Mouse (Mus musculus) embryonic facial prominence, embryonic 13.5 days (tissue): Measurements from ENCODE around the gene Iqce. TPM values are rescaled to one million over a fixed set of nuclear protein-coding genes. Genes with fewer than 3 reads are reported as not detected.

Source experiments
- ATAC-seq: fragments of 200-750 bp; cut with Nextera tagmentation; 2 replicates; pipeline ENCODE4 v1.8.0; 2017; ENCODE audit warnings: low read depth; ENCODE audit not compliant: insufficient number of reproducible peaks, insufficient read depth, low FRiP score, low TSS enrichment
- H3K27ac ChIP-seq: fragments of 300-500 bp; sonication (generic); 2 replicates; pipeline ENCODE4 v1.5.1; 2015; ENCODE audit warnings: moderate library complexity, mild to moderate bottlenecking, inconsistent platforms
- H3K27me3 ChIP-seq: fragments of 300-500 bp; sonication (generic); 2 replicates; pipeline ENCODE4 v1.6.1; 2015; ENCODE audit warnings: mild to moderate bottlenecking, inconsistent platforms
- H3K36me3 ChIP-seq: fragments of 300-500 bp; sonication (generic); 2 replicates; pipeline ENCODE4 v1.6.1; 2015; ENCODE audit warnings: mild to moderate bottlenecking, inconsistent platforms
- H3K4me1 ChIP-seq: fragments of 300-500 bp; sonication (generic); 2 replicates; pipeline ENCODE4 v1.6.1; 2015; ENCODE audit warnings: inconsistent platforms
- H3K4me2 ChIP-seq: fragments of 300-500 bp; sonication (generic); 2 replicates; pipeline ENCODE4 v1.6.1; 2015; ENCODE audit warnings: moderate library complexity, mild to moderate bottlenecking, inconsistent platforms
- H3K4me3 ChIP-seq: fragments of 300-500 bp; sonication (generic); 2 replicates; pipeline ENCODE4 v1.5.1; 2015; ENCODE audit warnings: mild to moderate bottlenecking, inconsistent platforms
- H3K9ac ChIP-seq: fragments of 300-500 bp; sonication (generic); 2 replicates; pipeline ENCODE4 v1.6.1; 2015; ENCODE audit warnings: mild to moderate bottlenecking, inconsistent platforms
- H3K9me3 ChIP-seq: fragments of 300-500 bp; sonication (generic); 2 replicates; pipeline ENCODE4 v1.6.1; 2016; ENCODE audit warnings: inconsistent platforms
- WGBS: fragments of 180-500 bp; shearing (Covaris S2); methylation state at CpG from one replicate; pipeline ENCODE4 v1.1.7; 2015; ENCODE audit warnings: mixed read lengths; 5-methylcytosine and 5-hydroxymethylcytosine counted together
- polyA plus RNA-seq: library from polyadenylated mRNA; unstranded; fragments of >200 nt; fragmentation: Nextera tagmentation; extraction: Ambion mirVana; gene quantifications from 2 replicates; pipeline ENCODE4 v1.2.1, GENCODE M21; 2015

Gene Iqce
- polyA plus RNA-seq, 1 experiment from 2014 or later = 25.3 TPM

DNA sequence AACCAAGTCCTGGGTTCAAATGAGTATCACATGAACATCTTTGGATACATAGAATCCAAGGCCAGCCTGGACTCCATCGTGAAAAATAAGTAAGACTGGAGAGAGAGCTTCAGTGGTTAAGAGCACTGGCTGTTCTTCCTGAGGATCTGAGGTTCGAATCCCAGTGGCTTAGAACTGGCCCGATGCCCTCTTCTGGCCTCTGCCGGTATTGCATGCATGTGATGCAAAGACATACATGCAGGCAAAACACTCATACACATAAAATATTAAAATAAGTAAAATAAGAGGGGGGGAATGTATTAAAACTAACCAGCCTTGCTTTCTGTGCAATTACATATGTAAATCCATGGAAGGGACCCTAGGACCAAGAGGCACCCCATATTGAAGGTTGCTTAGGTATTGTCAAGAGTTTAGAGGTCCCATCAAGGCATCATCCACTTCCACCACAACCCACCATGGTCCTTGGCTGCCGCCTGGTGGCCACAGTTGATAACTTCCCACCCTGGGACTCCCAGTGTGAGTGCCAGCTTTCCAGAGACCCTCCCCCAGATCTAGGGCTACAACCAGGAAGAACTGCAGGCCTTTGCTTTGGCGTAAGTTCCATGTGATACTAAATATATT lies 82.9 kb downstream of the Iqce start:
- no peak overlapping the region for H3K4me2 ChIP-seq
- H3K9ac ChIP-seq = no peak overlapping the region
- WGBS = 25% methylated on average over 6 of the region's 6 CpGs
- H3K36me3 ChIP-seq = peaks cover 44% of the 10 kb centered on the region
- H3K9me3 ChIP-seq = no peaks in the 10 kb centered on the region
- no peak overlapping the region for H3K4me3 ChIP-seq
- H3K27me3 ChIP-seq = no peaks in the 10 kb centered on the region
- no peak overlapping the region for H3K27ac ChIP-seq
- H3K4me1 ChIP-seq = peaks cover 26% of the 10 kb centered on the region
- no peak for ATAC-seq

DNA sequence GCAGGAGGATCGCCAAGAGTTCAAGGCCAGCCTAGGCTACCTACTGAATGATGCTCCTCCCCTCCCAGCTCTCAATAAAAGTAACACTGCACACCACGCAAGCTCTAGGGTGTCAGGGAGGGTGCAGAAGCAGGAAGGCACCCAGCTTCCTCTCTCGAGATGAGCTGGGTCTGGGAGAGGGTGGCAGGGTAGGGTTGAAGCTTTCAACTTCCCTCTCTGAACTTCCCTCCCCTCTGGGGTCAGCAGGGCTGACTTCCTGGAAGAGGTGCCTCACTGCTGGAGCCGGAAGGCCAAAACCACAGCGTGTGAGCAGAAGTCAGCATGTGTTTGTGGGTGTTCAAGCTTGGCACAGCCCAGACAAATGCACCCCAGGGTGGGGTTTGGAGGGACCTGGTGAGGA lies 84.5 kb downstream of the Iqce start:
- no peak for ATAC-seq
- peaks cover 26% of the 10 kb centered on the region for H3K4me1 ChIP-seq
- no peak overlapping the region for H3K27ac ChIP-seq
- 64% methylated on average over 5 of the region's 5 CpGs for WGBS
- no peak overlapping the region for H3K9ac ChIP-seq
- no peaks in the 10 kb centered on the region for H3K9me3 ChIP-seq
- peaks cover 7% of the 10 kb centered on the region for H3K27me3 ChIP-seq
- H3K4me2 ChIP-seq = no peak overlapping the region
- no peak overlapping the region for H3K4me3 ChIP-seq
- H3K36me3 ChIP-seq = peaks cover 44% of the 10 kb centered on the region

DNA sequence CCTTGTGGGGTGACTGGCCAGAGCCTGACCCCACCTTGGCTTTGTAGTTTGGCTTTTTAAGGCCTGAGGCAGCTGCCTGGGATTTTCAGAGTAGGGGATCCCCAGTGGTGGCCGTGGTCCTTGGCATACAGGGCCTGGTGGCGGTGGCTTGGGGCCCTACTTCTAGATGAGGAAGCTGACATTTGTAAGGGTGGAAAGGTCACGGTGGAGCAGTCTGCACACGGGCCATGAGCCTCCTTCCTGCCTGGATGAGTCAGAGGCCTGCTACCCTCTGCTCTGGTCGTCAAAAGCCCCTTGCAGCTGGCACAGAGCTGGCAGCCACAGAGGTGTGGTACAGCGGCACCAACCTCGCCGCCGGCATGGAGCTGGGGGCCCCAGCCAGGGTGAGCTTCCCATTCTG lies 85.5 kb downstream of the Iqce start:
- Histone ChIP-seq H3K36me3 (peaks cover 38% of the 10 kb centered on the region), H3K4me2 (no peak overlapping the region), H3K4me1 (peaks cover 31% of the 10 kb centered on the region), H3K27me3 (peaks cover 17% of the 10 kb centered on the region), H3K9ac (peak overlapping the region; percentile 16; the same call in 1 of the 2 replicates), H3K9me3 (no peaks in the 10 kb centered on the region), H3K27ac (peak overlapping the region; percentile 16; the same call in 1 of the 2 replicates), H3K4me3 (no peak overlapping the region)
- WGBS = 65% methylated on average over 9 of the region's 9 CpGs
- ATAC-seq = no peak

DNA sequence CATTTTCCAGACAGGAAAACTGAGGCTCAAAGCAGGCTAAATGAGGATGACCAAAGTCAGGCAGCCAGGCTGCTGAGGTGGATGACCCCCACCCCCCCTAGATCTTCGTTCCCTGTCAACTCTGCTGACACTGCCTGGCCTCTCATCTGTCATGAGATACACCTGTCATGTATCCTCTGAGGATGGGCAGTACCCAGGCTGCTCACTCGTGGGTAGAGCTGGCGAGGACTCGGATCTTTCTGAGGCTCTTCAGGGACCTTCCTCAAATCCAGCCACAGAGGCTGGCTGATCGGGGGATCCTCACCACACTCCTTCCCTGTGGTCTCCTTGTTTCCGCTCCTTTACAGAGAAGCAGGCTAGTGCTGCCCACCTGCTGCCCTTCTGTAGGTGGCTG lies 86.1 kb downstream of the Iqce start:
- Histone ChIP-seq H3K4me1 (peaks cover 31% of the 10 kb centered on the region), H3K27ac (no peak overlapping the region), H3K36me3 (peaks cover 32% of the 10 kb centered on the region)

DNA sequence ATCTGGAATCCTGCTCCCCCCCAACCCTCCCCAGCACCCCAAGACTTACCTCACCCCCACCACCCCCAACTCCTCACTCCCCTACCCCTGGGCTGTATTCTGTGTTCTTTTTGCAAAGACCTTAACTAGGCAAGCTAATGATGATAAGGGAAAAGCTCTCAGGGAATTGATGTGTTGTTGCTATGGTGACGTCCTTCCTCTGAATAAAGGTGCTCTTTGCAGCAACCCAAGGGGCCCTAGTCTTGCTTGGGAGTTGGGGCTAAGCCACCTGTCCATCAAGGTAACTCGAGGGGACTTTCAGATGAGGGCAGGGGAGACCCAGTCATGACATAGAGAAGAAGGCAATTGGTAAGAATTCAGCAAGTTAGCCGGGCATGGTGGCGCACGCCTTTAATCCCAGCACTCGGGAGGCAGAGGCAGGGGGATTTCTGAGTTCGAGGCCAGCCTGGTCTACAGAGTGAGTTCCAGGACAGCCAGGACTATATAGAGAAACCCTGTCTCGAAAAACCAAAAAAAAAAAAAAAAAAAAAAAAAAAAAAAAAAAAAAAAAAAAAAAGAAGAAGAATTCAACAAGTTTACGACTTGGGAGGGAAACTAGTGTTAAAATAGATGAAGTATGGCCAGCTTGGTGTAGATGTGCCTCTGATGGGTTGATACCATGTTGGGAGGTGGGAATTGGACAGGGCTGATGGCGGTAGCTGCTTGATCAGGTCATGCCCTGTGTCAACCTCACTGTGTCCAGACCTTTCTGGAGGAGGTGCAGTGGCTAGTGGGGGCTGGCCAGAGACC lies 86.7 kb downstream of the Iqce start:
- H3K9me3 ChIP-seq = no peaks in the 10 kb centered on the region
- no peak overlapping the region for H3K9ac ChIP-seq
- H3K4me1 ChIP-seq = peaks cover 32% of the 10 kb centered on the region
- H3K27me3 ChIP-seq = peaks cover 27% of the 10 kb centered on the region
- H3K27ac ChIP-seq = no peak overlapping the region
- peaks cover 31% of the 10 kb centered on the region for H3K36me3 ChIP-seq
- no peak overlapping the region for H3K4me3 ChIP-seq
- no peak overlapping the region for H3K4me2 ChIP-seq
- no peak for ATAC-seq
- 79% methylated on average over 10 of the region's 10 CpGs for whole genome bisulfite sequencing

More for the DNA sequence above, 86.1 kb downstream of the Iqce start:
- Histone ChIP-seq H3K9me3 (no peaks in the 10 kb centered on the region), H3K4me3 (no peak overlapping the region), H3K4me2 (no peak overlapping the region), H3K9ac (peak overlapping the region; percentile 16; the same call in 1 of the 2 replicates), H3K27me3 (peaks cover 23% of the 10 kb centered on the region)
- 78% methylated on average over 6 of the region's 6 CpGs for WGBS
- ATAC-seq = no peak

DNA sequence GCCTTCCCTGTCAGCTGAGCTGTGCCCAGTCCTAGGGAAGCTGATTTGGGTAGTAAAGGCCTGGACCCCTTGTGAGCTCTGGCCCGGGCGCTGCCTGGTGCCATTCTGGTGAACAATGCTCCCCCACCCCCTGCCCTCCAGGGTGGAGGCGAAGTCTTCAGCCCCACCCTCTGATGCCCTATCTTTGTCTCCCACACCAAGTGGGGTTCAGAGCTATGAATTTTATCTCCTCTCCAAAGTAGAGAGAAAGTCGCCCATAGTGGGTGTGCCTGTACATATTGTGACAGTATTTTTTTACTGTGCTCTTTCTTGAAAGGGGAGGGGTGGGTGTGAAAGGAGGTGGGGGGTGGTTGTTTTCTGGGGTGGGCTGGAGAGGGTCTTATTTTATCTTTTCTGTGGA lies 87.3 kb downstream of the Iqce start:
- no peak overlapping the region for H3K4me2 ChIP-seq
- peaks cover 28% of the 10 kb centered on the region for H3K27me3 ChIP-seq
- WGBS = 84% methylated on average over 4 of the region's 4 CpGs
- ATAC-seq = no peak
- H3K9ac ChIP-seq = no peak overlapping the region
- no peaks in the 10 kb centered on the region for H3K9me3 ChIP-seq
- H3K4me1 ChIP-seq = peaks cover 35% of the 10 kb centered on the region
- no peak overlapping the region for H3K27ac ChIP-seq
- peaks cover 31% of the 10 kb centered on the region for H3K36me3 ChIP-seq
- H3K4me3 ChIP-seq = no peak overlapping the region

DNA sequence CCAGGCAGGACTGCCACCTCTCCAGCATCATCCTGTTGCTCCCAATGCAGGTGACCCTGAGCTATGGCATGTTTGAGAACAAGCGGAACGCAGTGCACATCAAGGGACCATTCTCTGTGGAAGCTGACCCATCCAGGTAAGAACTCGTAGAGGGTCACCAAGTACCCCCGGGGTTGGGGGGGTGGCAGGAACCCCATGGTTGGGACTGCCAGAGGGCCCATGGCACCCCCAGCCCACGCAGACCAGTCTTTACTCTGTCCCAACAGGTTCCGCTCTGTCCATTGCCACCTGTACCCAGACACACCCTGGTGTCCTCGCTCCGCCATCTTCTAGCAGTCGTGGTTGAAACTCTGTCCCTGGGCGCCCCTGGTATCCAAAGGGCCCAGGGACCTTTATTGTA lies 88.0 kb downstream of the Iqce start:
- no peaks in the 10 kb centered on the region for H3K9me3 ChIP-seq

DNA sequence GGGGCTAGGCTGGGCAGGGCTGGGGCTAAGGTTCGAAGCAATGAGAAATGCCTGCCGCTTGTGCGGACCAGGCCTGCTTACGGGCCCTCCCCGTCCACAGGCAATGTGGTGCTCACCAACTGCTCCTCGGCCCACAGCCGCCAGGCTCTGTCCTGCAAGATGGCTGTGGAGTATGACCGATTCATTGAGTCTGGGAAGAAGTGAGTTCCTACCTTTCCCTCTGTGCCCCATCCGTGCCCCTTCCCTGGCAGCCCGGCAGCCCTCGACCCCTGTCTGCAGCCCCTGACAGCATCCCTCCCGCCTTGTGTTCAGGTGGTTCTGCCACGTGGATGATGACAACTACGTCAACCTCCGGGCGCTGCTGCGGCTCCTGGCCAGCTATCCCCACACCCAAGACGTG lies 90.0 kb downstream of the Iqce start:
- H3K27ac ChIP-seq = no peak overlapping the region
- H3K4me3 ChIP-seq = 0 out of 2 replicates have a peak overlapping the region, but pooled peaks have one; percentile 60
- H3K4me2 ChIP-seq = peak overlapping the region; percentile 83
- WGBS = 53% methylated on average over 18 of the region's 18 CpGs
- H3K9ac ChIP-seq = 0 out of 2 replicates have a peak overlapping the region, but pooled peaks have one; percentile 8
- peaks cover 31% of the 10 kb centered on the region for H3K36me3 ChIP-seq
- peaks cover 61% of the 10 kb centered on the region for H3K4me1 ChIP-seq
- no peak for ATAC-seq
- H3K9me3 ChIP-seq = no peaks in the 10 kb centered on the region
- H3K27me3 ChIP-seq = peaks cover 52% of the 10 kb centered on the region

More for the DNA sequence above, 88.0 kb downstream of the Iqce start:
- Histone ChIP-seq H3K4me1 (peaks cover 42% of the 10 kb centered on the region), H3K4me2 (no peak overlapping the region), H3K36me3 (peaks cover 31% of the 10 kb centered on the region), H3K27me3 (peaks cover 35% of the 10 kb centered on the region), H3K4me3 (no peak overlapping the region), H3K9ac (no peak overlapping the region), H3K27ac (no peak overlapping the region)
- ATAC-seq = no peak
- 93% methylated on average over 10 of the region's 10 CpGs for WGBS

Other genes starting within 250 kb of the Iqce start
- gene Chst12, start 196.8 kb downstream of the Iqce start, polyA plus RNA-seq = 18.4 and 18.7 TPM in 2 replicates
- gene Grifin, start 137.3 kb downstream of the Iqce start, polyA plus RNA-seq = not detected in 2 replicates
- 20.6 and 21.8 TPM in 2 replicates for gene Lfng, start 95.1 kb downstream of the Iqce start, polyA plus RNA-seq
- 45.0 and 47.6 TPM in 2 replicates for gene Ttyh3, start 53.3 kb downstream of the Iqce start, polyA plus RNA-seq
- 21.7 and 22.0 TPM in 2 replicates for gene Brat1, start 2.6 kb upstream of the Iqce start, polyA plus RNA-seq
- 0.63 and 0.83 TPM in 2 replicates for gene Amz1, start 21.7 kb upstream of the Iqce start, polyA plus RNA-seq
- 9.3 and 14.3 TPM in 2 replicates for gene Gna12, start 128.1 kb upstream of the Iqce start, polyA plus RNA-seq